Mouse (Mus musculus) thymus, adult 2 months (tissue): ENCODE measurements at regions not wholly inside any gene's neighbourhood (a gene's known extent, or its start where the extent isn't known, plus 50 kb on each side); places are given as distances from the start of the nearest gene placed in this dataset.

Source experiments
- CTCF ChIP-seq: fragments of 200-500 bp; IDR thresholded peaks from 2 replicates; pipeline ENCODE4 v1.5.1; 2012; ENCODE audit warnings: mild to moderate bottlenecking, control low read depth, low read length, moderate library complexity, borderline replicate concordance; ENCODE audit not compliant: control insufficient read depth, poor library complexity, insufficient read depth; ENCODE audit errors: extremely low read depth
- POLR2A ChIP-seq: fragments of 200-500 bp; IDR thresholded peaks from 2 replicates; pipeline ENCODE4 v1.6.1; 2012; ENCODE audit warnings: mild to moderate bottlenecking, low read length, control low read depth, moderate library complexity; ENCODE audit not compliant: control insufficient read depth, poor library complexity, insufficient read depth; ENCODE audit errors: extremely low read depth

GRCm38 (mm10) chr4:55615808-55616207 is 83.5 kb upstream of the Klf4 start:
- TF ChIP-seq CTCF (no peak), POLR2A (no peak)
